Mouse (Mus musculus) CH12.LX (cell line): ENCODE data around the gene Sergef. TPM values are rescaled to one million over a fixed set of nuclear protein-coding genes. Genes with fewer than 3 reads are reported as not detected.

Experiments
- DNase-seq: peaks from one replicate; pipeline ENCODE4 v3.0.0-alpha.2; 2013; ENCODE audit errors: extremely low read depth
- H3K27ac ChIP-seq: 2 replicates; pipeline ENCODE4 v1.5.1; 2012; ENCODE audit warnings: low read depth, mild to moderate bottlenecking, control low read depth, moderate library complexity; ENCODE audit not compliant: insufficient read depth
- H3K27me3 ChIP-seq: replicated peaks from 2 replicates; pipeline ENCODE3; 2012; ENCODE audit warnings: inconsistent platforms
- H3K36me3 ChIP-seq, 2 experiments: replicated peaks in 1 of 2; 2 replicates each; pipeline versions ENCODE3 to v1.6.1; 2012; ENCODE audit warnings: inconsistent platforms in 1 of 2, low read length in 1 of 2, mild to moderate bottlenecking in 1 of 2, mixed read lengths in 1 of 2, moderate library complexity in 1 of 2; ENCODE audit not compliant: control insufficient read depth in 1 of 2, insufficient read depth in 1 of 2
- H3K4me1 ChIP-seq, 2 experiments: 2 replicates each; pipeline ENCODE4 v1.6.1; 2012; ENCODE audit warnings: inconsistent platforms in 1 of 2, moderate library complexity in 1 of 2; ENCODE audit not compliant: insufficient read depth in 2 of 2, control insufficient read depth in 1 of 2
- H3K4me2 ChIP-seq: 2 replicates; pipeline ENCODE4 v1.6.1; 2012; ENCODE audit warnings: low read depth, mild to moderate bottlenecking, control low read depth; ENCODE audit not compliant: poor library complexity, insufficient read depth, severe bottlenecking
- H3K4me3 ChIP-seq, 3 experiments: fragments of 150-350 bp in 1 of 3; sonication (generic) in 1 of 3; replicated peaks in 1 of 3; 2 replicates each; pipeline versions ENCODE3 to v1.5.1; 2011 to 2012; ENCODE audit warnings: low read depth in 2 of 3, low read length in 2 of 3, mild to moderate bottlenecking in 2 of 3, moderate library complexity in 2 of 3, control low read depth in 1 of 3, improper control_type of control experiment in 1 of 3, inconsistent platforms in 1 of 3, mixed read lengths in 1 of 3; ENCODE audit not compliant: poor library complexity in 1 of 3
- H3K79me2 ChIP-seq: replicated peaks from 2 replicates; pipeline ENCODE4 v1.6.1; 2012; ENCODE audit warnings: mild to moderate bottlenecking, moderate library complexity; ENCODE audit not compliant: control insufficient read depth, poor library complexity, insufficient read depth, severe bottlenecking; ENCODE audit errors: extremely low read depth
- H3K9ac ChIP-seq: 2 replicates; pipeline ENCODE4 v1.6.1; 2012; ENCODE audit warnings: low read depth, mild to moderate bottlenecking, control low read depth, moderate library complexity; ENCODE audit not compliant: insufficient read depth
- H3K9me3 ChIP-seq: replicated peaks from 2 replicates; pipeline ENCODE3; 2012; ENCODE audit warnings: low read length, inconsistent platforms, mixed read lengths
- BHLHE40 ChIP-seq: IDR thresholded peaks from 2 replicates; pipeline ENCODE4 v1.6.1; 2011; ENCODE audit warnings: mild to moderate bottlenecking, low read depth, low read length, improper control_type of control experiment
- CHD2 ChIP-seq: IDR thresholded peaks from 2 replicates; pipeline ENCODE4 v1.6.1; 2011; ENCODE audit warnings: low read length, improper control_type of control experiment
- E2F4 ChIP-seq: IDR thresholded peaks from 2 replicates; pipeline ENCODE4 v1.6.1; 2011; ENCODE audit warnings: low read depth, low read length, improper control_type of control experiment; ENCODE audit not compliant: insufficient replicate concordance
- ELF1 ChIP-seq: IDR thresholded peaks from 2 replicates; pipeline ENCODE4 v1.6.1; 2014; ENCODE audit warnings: low read depth, mild to moderate bottlenecking, inconsistent platforms, low read length, improper control_type of control experiment
- EP300 ChIP-seq: IDR thresholded peaks from 2 replicates; pipeline ENCODE4 v1.6.1; 2011; ENCODE audit warnings: low read length, improper control_type of control experiment
- ETS1 ChIP-seq: conservative IDR thresholded peaks from 2 replicates; pipeline ENCODE4 v1.6.1; 2012; ENCODE audit warnings: low read depth, mild to moderate bottlenecking, inconsistent platforms, low read length, improper control_type of control experiment, moderate library complexity
- HCFC1 ChIP-seq: IDR thresholded peaks from 2 replicates; pipeline ENCODE4 v1.6.1; 2012; ENCODE audit warnings: low read depth, mild to moderate bottlenecking, inconsistent platforms, low read length, improper control_type of control experiment
- IRF4 ChIP-seq: IDR thresholded peaks from 2 replicates; pipeline ENCODE4 v1.6.1; 2014; ENCODE audit warnings: low read depth, mild to moderate bottlenecking, inconsistent platforms, low read length, improper control_type of control experiment
- JUN ChIP-seq: IDR thresholded peaks from 2 replicates; pipeline ENCODE4 v1.6.1; 2011; ENCODE audit warnings: low read depth, mild to moderate bottlenecking, low read length, improper control_type of control experiment, moderate library complexity; ENCODE audit not compliant: insufficient read depth
- JUND ChIP-seq: conservative IDR thresholded peaks from 2 replicates; pipeline ENCODE4 v1.6.1; 2011; ENCODE audit warnings: low read depth, low read length, improper control_type of control experiment
- KAT2A ChIP-seq: IDR thresholded peaks from 2 replicates; pipeline ENCODE4 v1.6.1; 2012; ENCODE audit warnings: low read length, improper control_type of control experiment, inconsistent platforms; ENCODE audit not compliant: insufficient replicate concordance
- MAX ChIP-seq: IDR thresholded peaks from 2 replicates; pipeline ENCODE4 v1.6.1; 2011; ENCODE audit warnings: low read length, improper control_type of control experiment
- MAZ ChIP-seq: IDR thresholded peaks from 2 replicates; pipeline ENCODE4 v1.6.1; 2012; ENCODE audit warnings: low read depth, mild to moderate bottlenecking, inconsistent platforms, low read length, improper control_type of control experiment, moderate library complexity
- MEF2A ChIP-seq: IDR thresholded peaks from 2 replicates; pipeline ENCODE4 v1.6.1; 2014; ENCODE audit warnings: low read depth, mild to moderate bottlenecking, inconsistent platforms, low read length, improper control_type of control experiment, borderline replicate concordance
- MXI1 ChIP-seq: IDR thresholded peaks from 2 replicates; pipeline ENCODE4 v1.6.1; 2011; ENCODE audit warnings: mild to moderate bottlenecking, low read depth, low read length, improper control_type of control experiment
- NELFE ChIP-seq: IDR thresholded peaks from 2 replicates; pipeline ENCODE4 v1.6.1; 2011; ENCODE audit warnings: low read depth, low read length, improper control_type of control experiment
- POLR2A ChIP-seq: IDR thresholded peaks from 2 replicates; pipeline ENCODE4 v1.6.1; 2011; ENCODE audit warnings: low read depth, mild to moderate bottlenecking, improper control_type of control experiment, low read length
- POLR2AphosphoS2 ChIP-seq: IDR thresholded peaks from 2 replicates; pipeline ENCODE4 v1.6.1; 2011; ENCODE audit warnings: low read depth, low read length, improper control_type of control experiment
- RAD21 ChIP-seq: IDR thresholded peaks from 2 replicates; pipeline ENCODE4 v1.6.1; 2011; ENCODE audit warnings: low read depth, mild to moderate bottlenecking, low read length, improper control_type of control experiment, moderate library complexity
- SIN3A ChIP-seq: IDR thresholded peaks from 2 replicates; pipeline ENCODE4 v1.6.1; 2012; ENCODE audit warnings: low read length, improper control_type of control experiment, inconsistent platforms
- TBP ChIP-seq: conservative IDR thresholded peaks from 2 replicates; pipeline ENCODE4 v1.6.1; 2011; ENCODE audit warnings: low read depth, low read length, improper control_type of control experiment
- TCF12 ChIP-seq: IDR thresholded peaks from 2 replicates; pipeline ENCODE4 v1.6.1; 2014; ENCODE audit warnings: low read depth, mild to moderate bottlenecking, inconsistent platforms, low read length, improper control_type of control experiment
- UBTF ChIP-seq: IDR thresholded peaks from 2 replicates; pipeline ENCODE4 v1.6.1; 2012; ENCODE audit warnings: low read depth, mild to moderate bottlenecking, inconsistent platforms, low read length, improper control_type of control experiment, moderate library complexity
- USF2 ChIP-seq: conservative IDR thresholded peaks from 2 replicates; pipeline ENCODE4 v1.6.1; 2011; ENCODE audit warnings: low read depth, low read length, improper control_type of control experiment
- ZKSCAN1 ChIP-seq: IDR thresholded peaks from 2 replicates; pipeline ENCODE4 v1.6.1; 2012; ENCODE audit warnings: low read depth, inconsistent platforms, low read length, improper control_type of control experiment, borderline replicate concordance
- ZMIZ1 ChIP-seq: IDR thresholded peaks from 2 replicates; pipeline ENCODE4 v1.6.1; 2012; ENCODE audit warnings: low read depth, mild to moderate bottlenecking, inconsistent platforms, low read length, improper control_type of control experiment
- ZNF384 ChIP-seq: IDR thresholded peaks from 2 replicates; pipeline ENCODE4 v1.6.1; 2012; ENCODE audit warnings: low read depth, low read length, improper control_type of control experiment, inconsistent platforms
- dilution Hi-C: fragments of 300-500 bp; cut with MboI; formaldehyde crosslinking; loops from 2 replicates; pipeline ENCODE4 v1.14.3; 2020; ENCODE audit warnings: low sequenced_read_pairs; ENCODE audit not compliant: extremely low pct_unique_long_range_greater_than_20kb, extremely low pct_ligation_motif_present
- in situ Hi-C: fragments of 300-500 bp; cut with MboI; formaldehyde crosslinking; loops from 3 replicates; pipeline ENCODE4 v1.14.3; 2019; ENCODE audit warnings: low sequenced_read_pairs, low pct_ligation_motif_present, low pct_unique_long_range_greater_than_20kb, mixed read lengths
- polyA plus RNA-seq: library from polyadenylated mRNA; unstranded; fragments of >175 nt; gene quantifications from 2 replicates; pipeline ENCODE4 v1.2.1, GENCODE M21; 2012; ENCODE audit warnings: low read depth; ENCODE audit not compliant: insufficient read length
- total RNA-seq, 2 experiments: library from RNA; depleted of rRNA; stranded (reverse); fragments of 300-350 nt in 1 of 2; fragments of >200 nt in 1 of 2; gene quantifications; 2 replicates each; pipeline ENCODE4 v1.2.3; 2012 to 2014

The Sergef gene
- total and polyA plus RNA-seq, 3 experiments: 13.0 to 18.0 (median 14.1) TPM

GRCm38 (mm10) chr7:46463136-46463535 is 176.5 kb downstream of the Sergef start:
- no peak overlapping the region for H3K4me3 ChIP-seq
- peak; percentile 60 for DNase-seq
- H3K27ac ChIP-seq: no peak overlapping the region
- H3K9ac ChIP-seq: no peak overlapping the region
- dilution Hi-C loops: no loop called here
- no peaks in the 10 kb centered on the region for H3K79me2 ChIP-seq
- in situ Hi-C loops: no loop called here
- no peak for TF ChIP-seq JUND
- peak; percentile 52 for TF ChIP-seq EP300
- peak; percentile 41; the same call in 1 of the 2 replicates for TF ChIP-seq IRF4
- no peak for TF ChIP-seq NELFE
- no peak for TF ChIP-seq HCFC1
- no peak for TF ChIP-seq USF2
- no peak for TF ChIP-seq MXI1
- TF ChIP-seq BHLHE40: peak; percentile 55; the same call in 1 of the 2 replicates
- TF ChIP-seq RAD21: no peak
- no peak for TF ChIP-seq ZNF384
- no peak for TF ChIP-seq MAZ
- no peak for TF ChIP-seq JUN
- TF ChIP-seq TCF12: no peak
- no peak for TF ChIP-seq MAX
- no peak for TF ChIP-seq POLR2A
- no peak for TF ChIP-seq CHD2
- no peak for TF ChIP-seq UBTF
- no peak for TF ChIP-seq E2F4
- TF ChIP-seq, all 38 proteins: peak for 3
- no peaks in the 10 kb centered on the region for H3K27me3 ChIP-seq
- 0 out of 2 replicates have a peak overlapping the region, but pooled peaks have one; percentile 8 for H3K4me2 ChIP-seq
- no peaks in the 10 kb centered on the region for H3K9me3 ChIP-seq
- H3K36me3 ChIP-seq: peaks cover 0 to 13% of the 10 kb centered on the region in 2 experiments
- H3K4me1 ChIP-seq: peaks cover 15 to 41% of the 10 kb centered on the region in 2 experiments

GRCm38 (mm10) chr7:46462287-46462686 is 177.3 kb downstream of the Sergef start:
- dilution Hi-C loops: no loop called here
- peaks cover 15 to 41% of the 10 kb centered on the region in 2 experiments for H3K4me1 ChIP-seq
- in situ Hi-C loops: no loop called here
- H3K27me3 ChIP-seq: no peaks in the 10 kb centered on the region
- no peak overlapping the region for H3K4me2 ChIP-seq
- no peaks in the 10 kb centered on the region for H3K9me3 ChIP-seq
- no peak overlapping the region for H3K4me3 ChIP-seq
- H3K27ac ChIP-seq: no peak overlapping the region
- no peaks in the 10 kb centered on the region for H3K79me2 ChIP-seq
- H3K36me3 ChIP-seq: peaks cover 0 to 13% of the 10 kb centered on the region in 2 experiments
- no peak for DNase-seq
- no peak overlapping the region for H3K9ac ChIP-seq
- no peak for TF ChIP-seq ELF1
- no peak for TF ChIP-seq ZMIZ1
- TF ChIP-seq TBP: no peak
- no peak for TF ChIP-seq JUN
- TF ChIP-seq SIN3A: no peak
- no peak for TF ChIP-seq USF2
- TF ChIP-seq POLR2A: no peak
- TF ChIP-seq ZKSCAN1: no peak
- TF ChIP-seq POLR2AphosphoS2: no peak
- no peak for TF ChIP-seq BHLHE40
- no peak for TF ChIP-seq IRF4
- no peak for TF ChIP-seq KAT2A
- TF ChIP-seq ETS1: no peak
- TF ChIP-seq MXI1: no peak
- no peak for TF ChIP-seq MEF2A
- no peak for TF ChIP-seq CHD2
